Mouse (Mus musculus): ENCODE measurements at regions not wholly inside any gene's neighbourhood (a gene's known extent, or its start where the extent isn't known, plus 50 kb on each side); places are given as distances from the start of the nearest gene placed in this dataset.

DNA sequence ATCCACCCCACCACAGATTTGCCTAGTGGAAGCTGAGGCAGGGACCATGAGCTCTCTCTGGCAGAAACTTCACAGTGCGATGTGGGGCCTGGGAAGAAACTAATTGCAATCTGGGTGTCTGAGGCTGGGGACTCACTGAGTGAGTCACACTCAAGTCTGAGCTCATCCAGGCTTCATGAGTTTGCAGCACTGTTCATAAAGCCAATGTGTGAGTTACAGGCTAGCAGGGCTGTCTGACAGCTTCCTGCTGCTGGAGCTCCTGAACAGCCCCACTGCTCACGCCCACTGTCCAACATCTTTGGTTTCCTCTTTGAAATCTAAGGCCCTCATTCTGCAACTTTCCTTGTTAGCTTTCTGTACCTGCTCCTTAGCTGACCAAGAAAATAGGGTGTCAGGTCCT is 216.5 kb upstream of the Tenm4 start:
- Histone ChIP-seq H3K9me3 (replicated peaks; ENCODE audit: low read length) (peaks cover 64% of the 10 kb centered on the region), H3K27me3 (replicated peaks) (no peaks in the 10 kb centered on the region), H3K4me1 (ENCODE audit: control insufficient read depth in 1 of 2, insufficient read depth in 2 of 2) (no peaks in the 10 kb centered on the region), H3K36me3 (replicated peaks in 1 of 2; ENCODE audit: control insufficient read depth in 1 of 2, insufficient read depth in 1 of 2, low read length in 1 of 2) (no peaks in the 10 kb centered on the region), H3K4me2 (ENCODE audit: insufficient read depth, low read depth, poor library complexity, severe bottlenecking) (no peak overlapping the region), H3K79me2 (replicated peaks; ENCODE audit: control insufficient read depth, extremely low read depth, insufficient read depth, poor library complexity, severe bottlenecking) (no peaks in the 10 kb centered on the region), H3K4me3 (replicated peaks in 1 of 3; ENCODE audit: low read depth in 2 of 3, low read length in 2 of 3, poor library complexity in 1 of 3) (no peak overlapping the region), H3K9ac (ENCODE audit: insufficient read depth, low read depth) (no peak overlapping the region), H3K27ac (ENCODE audit: insufficient read depth, low read depth) (no peak overlapping the region)
- DNase-seq (ENCODE audit: extremely low read depth) = no peak
- TF ChIP-seq USF2 (conservative IDR thresholded peaks at IDR 0.05; ENCODE audit: low read depth, low read length) (no peak), USF1 (IDR thresholded peaks at IDR 0.05; ENCODE audit: low read depth, low read length) (no peak), MYC (IDR thresholded peaks at IDR 0.05; ENCODE audit: low read depth, low read length) (no peak), CHD1 (IDR thresholded peaks at IDR 0.05; ENCODE audit: low read depth, low read length) (no peak), HCFC1 (IDR thresholded peaks at IDR 0.05; ENCODE audit: low read depth, low read length) (no peak), MXI1 (IDR thresholded peaks at IDR 0.05; ENCODE audit: low read depth, low read length) (no peak), MAZ (IDR thresholded peaks at IDR 0.05; ENCODE audit: low read depth, low read length) (no peak), UBTF (IDR thresholded peaks at IDR 0.05; ENCODE audit: low read depth, low read length) (no peak)
- in situ Hi-C loops (cut with MboI; ENCODE audit: low pct_ligation_motif_present, low pct_unique_long_range_greater_than_20kb, low sequenced_read_pairs) = no loop called here
- dilution Hi-C loops (cut with MboI; ENCODE audit: extremely low pct_ligation_motif_present, extremely low pct_unique_long_range_greater_than_20kb, low sequenced_read_pairs) = no loop called here

DNA sequence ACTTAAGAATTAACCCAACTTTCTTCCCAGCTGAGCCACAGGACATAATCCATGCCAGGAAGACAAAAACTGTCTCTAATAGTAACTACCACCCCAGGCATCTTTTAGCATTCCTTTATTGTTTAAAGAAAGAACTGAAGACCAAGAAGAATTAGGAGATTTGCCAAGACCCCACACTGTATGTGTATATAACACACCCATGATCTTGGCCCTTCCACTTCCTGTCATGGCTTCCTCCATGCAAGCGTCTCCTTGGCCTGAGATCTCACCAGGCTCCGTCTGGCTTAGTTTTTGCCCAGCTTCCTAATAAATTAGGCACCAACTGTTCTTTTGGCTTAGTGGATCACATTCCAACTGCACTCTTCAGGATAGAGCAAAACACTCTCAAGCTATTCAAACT is 215.9 kb upstream of the Tenm4 start:
- DNase-seq (ENCODE audit: extremely low read depth) = no peak
- H3K4me1 ChIP-seq (ENCODE audit: control insufficient read depth in 1 of 2, insufficient read depth in 2 of 2) = no peaks in the 10 kb centered on the region
- dilution Hi-C loops (cut with MboI; ENCODE audit: extremely low pct_ligation_motif_present, extremely low pct_unique_long_range_greater_than_20kb, low sequenced_read_pairs) = no loop called here
- no peak for TF ChIP-seq MEF2A (IDR thresholded peaks at IDR 0.05; ENCODE audit: borderline replicate concordance, low read depth, low read length)
- no peak for TF ChIP-seq IRF4 (IDR thresholded peaks at IDR 0.05; ENCODE audit: low read depth, low read length)
- no peak for TF ChIP-seq MXI1 (IDR thresholded peaks at IDR 0.05; ENCODE audit: low read depth, low read length)
- TF ChIP-seq E2F4 (IDR thresholded peaks at IDR 0.05; ENCODE audit: insufficient replicate concordance, low read depth, low read length) = no peak
- no peak for TF ChIP-seq KAT2A (IDR thresholded peaks at IDR 0.05; ENCODE audit: insufficient replicate concordance, low read length)
- no peak for TF ChIP-seq ZNF384 (IDR thresholded peaks at IDR 0.05; ENCODE audit: low read depth, low read length)
- TF ChIP-seq POLR2A (IDR thresholded peaks at IDR 0.05; ENCODE audit: low read depth, low read length) = no peak
- no peak for TF ChIP-seq ZC3H11A (IDR thresholded peaks at IDR 0.05; ENCODE audit: low read depth, low read length)
- no peak for TF ChIP-seq CHD1 (IDR thresholded peaks at IDR 0.05; ENCODE audit: low read depth, low read length)
- no peaks in the 10 kb centered on the region for H3K27me3 ChIP-seq (replicated peaks)
- H3K36me3 ChIP-seq (replicated peaks in 1 of 2; ENCODE audit: control insufficient read depth in 1 of 2, insufficient read depth in 1 of 2, low read length in 1 of 2) = no peaks in the 10 kb centered on the region
- in situ Hi-C loops (cut with MboI; ENCODE audit: low pct_ligation_motif_present, low pct_unique_long_range_greater_than_20kb, low sequenced_read_pairs) = no loop called here
- no peak overlapping the region for H3K9ac ChIP-seq (ENCODE audit: insufficient read depth, low read depth)
- H3K79me2 ChIP-seq (replicated peaks; ENCODE audit: control insufficient read depth, extremely low read depth, insufficient read depth, poor library complexity, severe bottlenecking) = no peaks in the 10 kb centered on the region
- H3K27ac ChIP-seq (ENCODE audit: insufficient read depth, low read depth) = no peak overlapping the region
- no peak overlapping the region for H3K4me3 ChIP-seq (replicated peaks in 1 of 3; ENCODE audit: low read depth in 2 of 3, low read length in 2 of 3, poor library complexity in 1 of 3)
- no peak overlapping the region for H3K4me2 ChIP-seq (ENCODE audit: insufficient read depth, low read depth, poor library complexity, severe bottlenecking)
- H3K9me3 ChIP-seq (replicated peaks; ENCODE audit: low read length) = peaks cover 70% of the 10 kb centered on the region

DNA sequence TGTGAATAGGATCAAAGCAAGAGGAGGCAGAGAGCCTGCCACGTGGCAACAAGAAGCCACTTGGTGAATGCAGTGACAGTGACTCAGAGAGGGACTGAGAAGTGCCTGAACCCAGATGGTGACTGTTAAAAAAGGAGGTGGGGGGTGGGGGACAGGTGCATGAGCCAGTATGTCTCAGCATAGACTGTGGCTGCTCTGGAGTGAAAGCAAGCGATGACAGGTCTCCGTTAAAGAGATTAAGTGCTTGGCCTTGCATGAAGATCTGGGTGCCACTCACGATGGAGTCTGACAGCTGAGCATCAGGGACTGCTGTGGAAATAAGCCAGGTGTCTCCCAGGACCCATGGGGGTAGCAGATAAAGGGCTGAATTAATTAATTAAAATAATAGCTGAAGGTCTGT is 212.0 kb upstream of the Tenm4 start:
- H3K4me3 ChIP-seq (replicated peaks in 1 of 3; ENCODE audit: low read depth in 2 of 3, low read length in 2 of 3, poor library complexity in 1 of 3) = no peak overlapping the region
- no peaks in the 10 kb centered on the region for H3K36me3 ChIP-seq (replicated peaks in 1 of 2; ENCODE audit: control insufficient read depth in 1 of 2, insufficient read depth in 1 of 2, low read length in 1 of 2)
- DNase-seq (ENCODE audit: extremely low read depth) = no peak
- H3K9me3 ChIP-seq (replicated peaks; ENCODE audit: low read length) = peaks cover 90% of the 10 kb centered on the region
- H3K9ac ChIP-seq (ENCODE audit: insufficient read depth, low read depth) = no peak overlapping the region
- H3K27ac ChIP-seq (ENCODE audit: insufficient read depth, low read depth) = no peak overlapping the region
- no peak overlapping the region for H3K4me2 ChIP-seq (ENCODE audit: insufficient read depth, low read depth, poor library complexity, severe bottlenecking)
- in situ Hi-C loops (cut with MboI; ENCODE audit: low pct_ligation_motif_present, low pct_unique_long_range_greater_than_20kb, low sequenced_read_pairs) = no loop called here
- no peaks in the 10 kb centered on the region for H3K27me3 ChIP-seq (replicated peaks)
- H3K79me2 ChIP-seq (replicated peaks; ENCODE audit: control insufficient read depth, extremely low read depth, insufficient read depth, poor library complexity, severe bottlenecking) = no peaks in the 10 kb centered on the region
- dilution Hi-C loops (cut with MboI; ENCODE audit: extremely low pct_ligation_motif_present, extremely low pct_unique_long_range_greater_than_20kb, low sequenced_read_pairs) = no loop called here
- no peaks in the 10 kb centered on the region for H3K4me1 ChIP-seq (ENCODE audit: control insufficient read depth in 1 of 2, insufficient read depth in 2 of 2)
- TF ChIP-seq USF1 (IDR thresholded peaks at IDR 0.05; ENCODE audit: low read depth, low read length) (no peak), PAX5 (IDR thresholded peaks at IDR 0.05; ENCODE audit: low read length) (no peak), CHD1 (IDR thresholded peaks at IDR 0.05; ENCODE audit: low read depth, low read length) (no peak), MAX (IDR thresholded peaks at IDR 0.05; ENCODE audit: low read length) (no peak)
